Mouse (Mus musculus) liver, embryonic 14.5 days (tissue): ENCODE data around the gene Tbce.

Source experiments
- CTCF ChIP-seq: IDR thresholded peaks from 2 replicates; pipeline ENCODE4 v1.5.1; 2016; ENCODE audit warnings: antibody characterized with exemption, low read depth, control low read depth
- EP300 ChIP-seq: IDR thresholded peaks from 2 replicates; pipeline ENCODE4 v1.6.1; 2016; ENCODE audit warnings: antibody characterized with exemption, low read depth

DNA sequence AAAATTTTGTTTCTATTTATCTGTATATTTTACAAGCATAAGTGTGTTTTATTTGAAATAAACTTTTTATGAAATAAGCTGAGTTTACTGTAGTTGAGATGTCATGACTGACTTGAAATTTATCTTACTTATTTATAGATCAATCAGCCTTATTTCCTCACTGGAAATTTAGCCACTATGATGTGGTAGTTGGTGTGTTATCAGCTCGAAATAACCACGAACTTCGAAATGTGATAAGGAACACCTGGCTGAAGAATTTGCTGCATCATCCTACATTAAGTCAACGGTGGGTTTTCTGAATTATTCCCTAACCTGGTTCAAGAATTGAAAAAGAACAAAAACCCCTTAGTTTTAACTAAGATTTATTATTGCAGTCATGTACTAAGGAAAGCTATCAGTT lies 73.3 kb downstream of the Tbce start:
- TF ChIP-seq EP300 = peak; percentile 74
- no peak for TF ChIP-seq CTCF
